Mouse (Mus musculus) intestine, postnatal 0 days (tissue): ENCODE data around the gene Arl16. TPM values are rescaled to one million over a fixed set of nuclear protein-coding genes. Genes with fewer than 3 reads are reported as not detected.
A peak's percentile ranks its signal among the peaks of the same experiment; 100 is the strongest.

Experiments
- ATAC-seq: fragments of 200-750 bp; cut with Nextera tagmentation; 2 replicates; pipeline ENCODE4 v1.8.0; 2017; ENCODE audit warnings: mild to moderate bottlenecking, moderate TSS enrichment, moderate library complexity
- H3K27ac ChIP-seq: fragments of 300-500 bp; sonication (generic); 2 replicates; pipeline ENCODE4 v1.5.1; 2014; ENCODE audit warnings: mild to moderate bottlenecking, low read depth, low read length, moderate library complexity
- H3K27me3 ChIP-seq: fragments of 300-500 bp; sonication (generic); replicated peaks from 2 replicates; pipeline ENCODE4 v1.6.1; 2014; ENCODE audit warnings: low read length, mixed read lengths; ENCODE audit not compliant: control insufficient read depth, insufficient read depth
- H3K36me3 ChIP-seq: fragments of 300-500 bp; sonication (generic); 2 replicates; pipeline ENCODE4 v1.6.1; 2014; ENCODE audit warnings: mild to moderate bottlenecking, moderate library complexity; ENCODE audit not compliant: control insufficient read depth, insufficient read depth
- H3K4me1 ChIP-seq: fragments of 300-500 bp; sonication (generic); replicated peaks from 2 replicates; pipeline ENCODE4 v1.6.1; 2014; ENCODE audit warnings: antibody characterized with exemption, low read length, mixed read lengths; ENCODE audit not compliant: control insufficient read depth, insufficient read depth
- H3K4me2 ChIP-seq: fragments of 300-500 bp; sonication (generic); replicated peaks from 2 replicates; pipeline ENCODE4 v1.6.1; 2014; ENCODE audit warnings: low read depth, mild to moderate bottlenecking, moderate library complexity
- H3K4me3 ChIP-seq: fragments of 300-500 bp; sonication (generic); 2 replicates; pipeline ENCODE4 v1.5.1; 2014; ENCODE audit warnings: low read depth, low read length
- H3K9ac ChIP-seq: fragments of 300-500 bp; sonication (generic); 2 replicates; pipeline ENCODE4 v1.6.1; 2014; ENCODE audit warnings: mild to moderate bottlenecking, low read depth, low read length
- H3K9me3 ChIP-seq: fragments of 300-500 bp; sonication (generic); 2 replicates; pipeline ENCODE4 v1.6.1; 2016; ENCODE audit warnings: mixed run types; ENCODE audit not compliant: control insufficient read depth
- CTCF ChIP-seq: sonication (generic); IDR thresholded peaks from 2 replicates; pipeline ENCODE4 v1.5.1; 2016; ENCODE audit warnings: low read depth, mild to moderate bottlenecking, control low read depth, antibody characterized with exemption, moderate library complexity
- WGBS: fragments of 180-500 bp; shearing (Covaris S2); extraction: QIAGEN DNeasy Blood & Tissue Kit; methylation state at CpG from one replicate; pipeline ENCODE4 v1.1.7; 2014; 5-methylcytosine and 5-hydroxymethylcytosine counted together
- polyA plus RNA-seq: library from polyadenylated mRNA; unstranded; fragments of >200 nt; fragmentation: Nextera tagmentation; extraction: Ambion mirVana; gene quantifications from 2 replicates; pipeline ENCODE4 v1.2.1, GENCODE M21; 2015

The Arl16 gene
- polyA plus RNA-seq, 1 experiment from 2014 or later = 22.8 TPM

- Histone ChIP-seq H3K36me3 (peaks cover 30% of the 10 kb centered on the region; the same call in 1 of the 2 replicates), H3K27me3 (no peaks in the 10 kb centered on the region), H3K9me3 (no peaks in the 10 kb centered on the region), H3K4me1 (0 out of 2 replicates have a peak, but pooled peaks cover 2% of the 10 kb centered on the region), H3K27ac (no peak overlapping the region), H3K9ac (no peak overlapping the region), H3K4me3 (no peak overlapping the region), H3K4me2 (no peak overlapping the region)
- WGBS = 64% methylated on average over 6 of the region's 6 CpGs
- no peak for ATAC-seq
- TF ChIP-seq CTCF = no peak
These were observed 33.6 kb upstream of the Arl16 start for GRCm38 (mm10) chr11:120501018-120501417.

DNA sequence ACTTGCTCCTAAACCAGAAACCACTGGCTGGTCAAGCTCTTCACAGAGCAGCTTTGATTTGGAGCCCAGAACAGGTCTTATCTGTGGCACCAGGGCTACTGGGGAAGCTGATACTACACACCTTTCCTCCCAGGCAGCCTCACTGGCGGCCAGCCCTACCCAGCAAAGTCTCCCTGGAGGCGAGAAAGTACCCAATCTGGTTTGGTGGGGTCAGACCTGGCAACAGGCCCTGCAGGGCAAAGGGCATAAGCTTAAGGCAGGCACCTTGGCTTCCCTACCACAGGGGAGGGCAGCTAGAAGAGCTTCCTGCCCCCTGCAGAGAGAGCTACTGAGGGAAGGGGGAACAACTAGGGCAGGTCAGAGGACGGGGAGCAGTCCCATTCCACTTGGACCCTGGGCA lies 33.0 kb upstream of the Arl16 start:
- Histone ChIP-seq H3K27me3 (no peaks in the 10 kb centered on the region), H3K27ac (no peak overlapping the region), H3K4me1 (0 out of 2 replicates have a peak, but pooled peaks cover 2% of the 10 kb centered on the region), H3K4me2 (0 out of 2 replicates have a peak overlapping the region, but pooled peaks have one; percentile 32), H3K9ac (no peak overlapping the region), H3K9me3 (no peaks in the 10 kb centered on the region), H3K4me3 (no peak overlapping the region), H3K36me3 (peaks cover 36% of the 10 kb centered on the region; the same call in 1 of the 2 replicates)
- 4% methylated on average over 3 of the region's 3 CpGs for WGBS
- ATAC-seq = peak; percentile 73
- no peak for TF ChIP-seq CTCF

GRCm38 (mm10) chr11:120499894-120500293 lies 32.5 kb upstream of the Arl16 start:
- no peak overlapping the region for H3K27ac ChIP-seq
- H3K4me2 ChIP-seq = 0 out of 2 replicates have a peak overlapping the region, but pooled peaks have one; percentile 32
- no peak for TF ChIP-seq CTCF
- H3K27me3 ChIP-seq = no peaks in the 10 kb centered on the region
- WGBS = 62% methylated on average over 6 of the region's 6 CpGs
- H3K4me1 ChIP-seq = 0 out of 2 replicates have a peak, but pooled peaks cover 2% of the 10 kb centered on the region
- 0 out of 2 replicates have a peak, but pooled peaks have one; percentile 14 for ATAC-seq
- H3K9me3 ChIP-seq = no peaks in the 10 kb centered on the region
- peaks cover 41% of the 10 kb centered on the region for H3K36me3 ChIP-seq
- H3K9ac ChIP-seq = no peak overlapping the region
- H3K4me3 ChIP-seq = no peak overlapping the region

DNA sequence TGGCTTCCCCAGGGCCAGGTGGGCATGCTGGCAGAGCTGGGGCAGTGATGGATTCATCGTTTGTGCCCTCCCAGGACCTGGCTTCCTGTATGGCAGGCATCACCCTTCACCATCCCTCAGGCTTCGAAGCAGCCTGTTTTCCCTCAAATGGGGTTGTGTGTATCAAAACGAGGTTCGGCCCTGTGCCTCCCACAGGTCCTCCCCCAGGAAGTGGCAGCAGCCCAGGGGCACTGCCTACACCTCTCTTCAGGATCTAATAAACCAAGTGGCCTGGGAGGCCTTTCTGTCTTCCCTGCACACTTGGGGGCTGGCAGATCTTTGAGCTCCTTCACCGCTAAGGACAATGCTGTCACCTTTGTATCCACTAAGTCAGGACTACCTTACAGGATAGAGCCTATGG lies 31.5 kb upstream of the Arl16 start:
- WGBS = 86% methylated on average over 5 of the region's 5 CpGs
- no peaks in the 10 kb centered on the region for H3K9me3 ChIP-seq
- no peak overlapping the region for H3K9ac ChIP-seq
- H3K4me1 ChIP-seq = 0 out of 2 replicates have a peak, but pooled peaks cover 7% of the 10 kb centered on the region
- no peak overlapping the region for H3K27ac ChIP-seq
- no peak for TF ChIP-seq CTCF
- H3K4me2 ChIP-seq = no peak overlapping the region
- no peak for ATAC-seq
- H3K4me3 ChIP-seq = no peak overlapping the region
- H3K36me3 ChIP-seq = peaks cover 51% of the 10 kb centered on the region
- no peaks in the 10 kb centered on the region for H3K27me3 ChIP-seq

- peaks cover 51% of the 10 kb centered on the region for H3K36me3 ChIP-seq
- no peak overlapping the region for H3K4me3 ChIP-seq
- 0 out of 2 replicates have a peak, but pooled peaks cover 7% of the 10 kb centered on the region for H3K4me1 ChIP-seq
- H3K4me2 ChIP-seq = no peak overlapping the region
- no peak for ATAC-seq
- H3K9me3 ChIP-seq = no peaks in the 10 kb centered on the region
- TF ChIP-seq CTCF = no peak
- no peak overlapping the region for H3K27ac ChIP-seq
- 93% methylated on average over 12 of the region's 12 CpGs for WGBS
- H3K27me3 ChIP-seq = no peaks in the 10 kb centered on the region
- no peak overlapping the region for H3K9ac ChIP-seq
These were observed 30.8 kb upstream of the Arl16 start for GRCm38 (mm10) chr11:120498226-120498625.

DNA sequence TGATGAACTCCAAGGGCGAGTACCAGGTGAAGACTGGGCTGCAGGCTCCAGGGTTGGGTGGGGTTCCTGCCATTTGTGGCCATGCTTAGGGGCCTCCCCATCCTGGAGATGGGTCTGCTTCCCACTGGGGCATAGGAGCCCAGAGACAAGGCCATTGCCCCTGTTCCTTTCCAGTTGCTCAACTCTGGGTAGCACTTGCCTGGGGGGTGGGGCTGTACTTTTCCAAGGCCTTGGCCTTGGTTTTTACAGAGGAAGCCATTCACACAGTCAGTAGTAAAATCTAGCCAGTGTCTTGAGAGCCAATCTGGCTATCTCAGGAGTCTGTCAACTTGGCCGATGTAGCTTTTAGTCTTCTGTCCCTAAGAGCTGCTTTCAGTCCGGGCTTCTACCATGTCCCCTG lies 30.0 kb upstream of the Arl16 start:
- peaks cover 51% of the 10 kb centered on the region for H3K36me3 ChIP-seq
- TF ChIP-seq CTCF = no peak
- no peak overlapping the region for H3K27ac ChIP-seq
- no peak for ATAC-seq
- H3K9ac ChIP-seq = no peak overlapping the region
- no peak overlapping the region for H3K4me3 ChIP-seq
- WGBS = 90% methylated on average over 3 of the region's 3 CpGs
- 0 out of 2 replicates have a peak, but pooled peaks cover 7% of the 10 kb centered on the region for H3K4me1 ChIP-seq
- H3K4me2 ChIP-seq = no peak overlapping the region
- H3K27me3 ChIP-seq = no peaks in the 10 kb centered on the region
- H3K9me3 ChIP-seq = no peaks in the 10 kb centered on the region

GRCm38 (mm10) chr11:120493911-120494310 lies 26.5 kb upstream of the Arl16 start:
- Histone ChIP-seq H3K9me3 (no peaks in the 10 kb centered on the region), H3K27ac (no peak overlapping the region), H3K4me3 (no peak overlapping the region), H3K9ac (no peak overlapping the region), H3K4me1 (peaks cover 25% of the 10 kb centered on the region), H3K4me2 (peak overlapping the region; percentile 97), H3K36me3 (peaks cover 50% of the 10 kb centered on the region), H3K27me3 (no peaks in the 10 kb centered on the region)
- TF ChIP-seq CTCF = no peak
- 73% methylated on average over 3 of the region's 3 CpGs for WGBS
- no peak for ATAC-seq
